Mouse (Mus musculus) brain, embryonic 14.5 days (tissue): ENCODE measurements around the gene Fgf13.

Experiments
- CTCF ChIP-seq: fragments of 200-500 bp; IDR thresholded peaks from 2 replicates; pipeline ENCODE4 v1.5.1; 2012; ENCODE audit warnings: inconsistent platforms, mild to moderate bottlenecking, moderate library complexity, borderline replicate concordance; ENCODE audit not compliant: insufficient read depth, insufficient read length; ENCODE audit errors: extremely low read depth
- POLR2A ChIP-seq: fragments of 200-500 bp; IDR thresholded peaks from 2 replicates; pipeline ENCODE4 v1.6.1; 2012; ENCODE audit warnings: mild to moderate bottlenecking, inconsistent platforms, borderline replicate concordance; ENCODE audit not compliant: poor library complexity, insufficient read depth, insufficient read length, severe bottlenecking; ENCODE audit errors: extremely low read depth

- TF ChIP-seq CTCF: no peak
- TF ChIP-seq POLR2A: no peak
Observed at GRCm38 (mm10) chrX:59072083-59072482, 495.8 kb downstream of the Fgf13 start.
